Mouse (Mus musculus) lung, embryonic 16.5 days (tissue): ENCODE data around the gene Olfr978. TPM values are rescaled to one million over a fixed set of nuclear protein-coding genes. Genes with fewer than 3 reads are reported as not detected.
"Not testable (repeated sequence)": the region's sequence is repeated elsewhere in the genome, so short reads cannot be mapped to it uniquely, and the experiment has no call there.

Experiments used
- ATAC-seq: fragments of 200-750 bp; cut with Nextera tagmentation; 2 replicates; pipeline ENCODE4 v1.8.0; 2017; ENCODE audit warnings: low read depth, mild to moderate bottlenecking, moderate library complexity
- H3K27ac ChIP-seq: fragments of 300-500 bp; sonication (generic); 2 replicates; pipeline ENCODE4 v1.5.1; 2014; ENCODE audit warnings: mild to moderate bottlenecking, control low read depth, low read length
- H3K27me3 ChIP-seq: fragments of 300-500 bp; sonication (generic); 2 replicates; pipeline ENCODE4 v1.6.1; 2014; ENCODE audit warnings: low read depth, low read length, mixed read lengths; ENCODE audit not compliant: control insufficient read depth, insufficient read depth
- H3K36me3 ChIP-seq: fragments of 300-500 bp; sonication (generic); 2 replicates; pipeline ENCODE4 v1.6.1; 2014; ENCODE audit warnings: low read length; ENCODE audit not compliant: control insufficient read depth, insufficient read depth
- H3K4me1 ChIP-seq: fragments of 300-500 bp; sonication (generic); replicated peaks from 2 replicates; pipeline ENCODE4 v1.6.1; 2014; ENCODE audit warnings: low read length, mixed read lengths; ENCODE audit not compliant: control insufficient read depth, insufficient read depth
- H3K4me2 ChIP-seq: fragments of 300-500 bp; sonication (generic); 2 replicates; pipeline ENCODE4 v1.6.1; 2014; ENCODE audit warnings: low read depth, low read length, control low read depth
- H3K4me3 ChIP-seq: fragments of 300-500 bp; sonication (generic); 2 replicates; pipeline ENCODE4 v1.5.1; 2014; ENCODE audit warnings: mild to moderate bottlenecking, low read length, control low read depth
- H3K9ac ChIP-seq: fragments of 300-500 bp; sonication (generic); 2 replicates; pipeline ENCODE4 v1.6.1; 2014; ENCODE audit warnings: low read length, control low read depth
- H3K9me3 ChIP-seq: fragments of 300-500 bp; sonication (generic); 2 replicates; pipeline ENCODE4 v1.6.1; 2016; ENCODE audit warnings: low read length; ENCODE audit not compliant: control insufficient read depth
- WGBS: fragments of 180-500 bp; shearing (Covaris S2); extraction: QIAGEN DNeasy Blood & Tissue Kit; methylation state at CpG from one replicate; pipeline ENCODE4 v1.1.7; 2014; 5-methylcytosine and 5-hydroxymethylcytosine counted together
- polyA plus RNA-seq: library from polyadenylated mRNA; unstranded; fragments of >200 nt; fragmentation: Nextera tagmentation; extraction: Ambion mirVana; gene quantifications from 2 replicates; pipeline ENCODE4 v1.2.1, GENCODE M21; 2015

The Olfr978 gene
- not detected in 2 replicates for polyA plus RNA-seq

GRCm38 (mm10) chr9:39991813-39992212 is at the start of gene Olfr978:
Gene Olfr978, plus strand, starts transcription at chr9:39992113.
- Histone ChIP-seq H3K9ac (no peak within 1 kb of the TSS), H3K4me3 (no peak within 1 kb of the TSS), H3K27ac (no peak within 1 kb of the TSS), H3K9me3 (no peaks in the 10 kb centered on the region), H3K4me2 (no peak within 1 kb of the TSS), H3K4me1 (no peaks in the 10 kb centered on the region), H3K36me3 (no peaks in the 10 kb centered on the region), H3K27me3 (no peaks in the 10 kb centered on the region)
- ATAC-seq, result no peak
- WGBS, result 83% methylated on average over 2 of the region's 2 CpGs

GRCm38 (mm10) chr9:39951946-39952345 is 40.0 kb upstream of the Olfr978 start, which contains the start of gene Olfr975:
Gene Olfr975, minus strand, starts transcription at chr9:39952046.
- WGBS, result 67% methylated on average over 1 of the region's 1 CpGs
- H3K9me3 ChIP-seq, result no peaks in the 10 kb centered on the region
- H3K27ac ChIP-seq, result no peak within 1 kb of the TSS
- no peak within 1 kb of the TSS for H3K4me2 ChIP-seq
- no peak within 1 kb of the TSS for H3K9ac ChIP-seq
- no peaks in the 10 kb centered on the region for H3K27me3 ChIP-seq
- H3K4me3 ChIP-seq, result no peak within 1 kb of the TSS
- ATAC-seq, result no peak
- no peaks in the 10 kb centered on the region for H3K36me3 ChIP-seq
- H3K4me1 ChIP-seq, result no peaks in the 10 kb centered on the region

GRCm38 (mm10) chr9:39961033-39961432 is 30.9 kb upstream of the Olfr978 start, which contains the start of gene Olfr976:
Gene Olfr976, minus strand, starts transcription at chr9:39961133.
- H3K9ac ChIP-seq, H3K4me2 ChIP-seq, ATAC-seq, H3K9me3 ChIP-seq, H3K27me3 ChIP-seq, H3K4me1 ChIP-seq, H3K27ac ChIP-seq, H3K4me3 ChIP-seq, H3K36me3 ChIP-seq: not testable (repeated sequence)
- 72% methylated on average over 5 of the region's 9 CpGs for WGBS

- WGBS, result 75% methylated on average over 1 of the region's 1 CpGs
- not testable (repeated sequence) for H3K27me3 ChIP-seq, H3K9me3 ChIP-seq, H3K4me1 ChIP-seq, ATAC-seq, H3K9ac ChIP-seq, H3K27ac ChIP-seq, H3K36me3 ChIP-seq, H3K4me2 ChIP-seq, H3K4me3 ChIP-seq
These were observed 15.2 kb upstream of the Olfr978 start for GRCm38 (mm10) chr9:39976581-39977145.

GRCm38 (mm10) chr9:40003365-40003764 is 11.5 kb downstream of the Olfr978 start, which contains the start of gene Olfr979:
Gene Olfr979, minus strand, starts transcription at chr9:40003465.
- Histone ChIP-seq H3K4me1 (no peaks in the 10 kb centered on the region), H3K9ac (no peak within 1 kb of the TSS), H3K4me3 (no peak within 1 kb of the TSS), H3K4me2 (no peak within 1 kb of the TSS), H3K36me3 (no peaks in the 10 kb centered on the region), H3K27ac (no peak within 1 kb of the TSS), H3K27me3 (no peaks in the 10 kb centered on the region), H3K9me3 (no peaks in the 10 kb centered on the region)
- WGBS, result 93% methylated on average over 1 of the region's 1 CpGs
- no peak for ATAC-seq

GRCm38 (mm10) chr9:40009482-40009881 is 17.6 kb downstream of the Olfr978 start, which contains the start of gene Olfr980:
Gene Olfr980, minus strand, starts transcription at chr9:40009582.
- WGBS, result 70% methylated on average over 1 of the region's 1 CpGs
- no peaks in the 10 kb centered on the region for H3K27me3 ChIP-seq
- H3K27ac ChIP-seq, result no peak within 1 kb of the TSS
- no peak within 1 kb of the TSS for H3K4me2 ChIP-seq
- H3K9me3 ChIP-seq, result no peaks in the 10 kb centered on the region
- no peak for ATAC-seq
- no peak within 1 kb of the TSS for H3K4me3 ChIP-seq
- no peaks in the 10 kb centered on the region for H3K36me3 ChIP-seq
- no peaks in the 10 kb centered on the region for H3K4me1 ChIP-seq
- no peak within 1 kb of the TSS for H3K9ac ChIP-seq

GRCm38 (mm10) chr9:40021164-40021563 is 29.3 kb downstream of the Olfr978 start, which contains the start of gene Olfr981:
Gene Olfr981, plus strand, starts transcription at chr9:40021464.
- no peak within 1 kb of the TSS for H3K27ac ChIP-seq
- H3K4me3 ChIP-seq, result no peak within 1 kb of the TSS
- no peaks in the 10 kb centered on the region for H3K9me3 ChIP-seq
- H3K9ac ChIP-seq, result no peak within 1 kb of the TSS
- H3K4me2 ChIP-seq, result no peak within 1 kb of the TSS
- no peak for ATAC-seq
- H3K4me1 ChIP-seq, result no peaks in the 10 kb centered on the region
- H3K27me3 ChIP-seq, result no peaks in the 10 kb centered on the region
- no peaks in the 10 kb centered on the region for H3K36me3 ChIP-seq
- WGBS, result 70% methylated on average over 2 of the region's 2 CpGs

Other genes with a start within 250 kb of the Olfr978 start
- not detected in 2 replicates for gene Olfr967, start 245.9 kb upstream of the Olfr978 start, polyA plus RNA-seq
- gene Olfr968, start 208.9 kb upstream of the Olfr978 start, polyA plus RNA-seq, result not detected in 2 replicates
- gene Olfr969, start 201.2 kb upstream of the Olfr978 start, polyA plus RNA-seq, result not detected in 2 replicates
- gene Olfr970, start 183.3 kb upstream of the Olfr978 start, polyA plus RNA-seq, result not detected in 2 replicates
- not detected in 2 replicates for gene Olfr971, start 155.2 kb upstream of the Olfr978 start, polyA plus RNA-seq
- gene Olfr972, start 125.7 kb upstream of the Olfr978 start, polyA plus RNA-seq, result not detected in 2 replicates
- gene Olfr229, start 84.8 kb upstream of the Olfr978 start, polyA plus RNA-seq, result not detected in 2 replicates
- gene Olfr974, start 54.6 kb upstream of the Olfr978 start, polyA plus RNA-seq, result not detected in 2 replicates
- gene Olfr975, start 40.1 kb upstream of the Olfr978 start, polyA plus RNA-seq, result not detected in 2 replicates
- not detected in 2 replicates for gene Olfr976, start 31.0 kb upstream of the Olfr978 start, polyA plus RNA-seq
- gene Olfr979, start 11.4 kb downstream of the Olfr978 start, polyA plus RNA-seq, result not detected in 2 replicates
- not detected in 2 replicates for gene Olfr980, start 17.5 kb downstream of the Olfr978 start, polyA plus RNA-seq
- not detected in 2 replicates for gene Olfr981, start 29.4 kb downstream of the Olfr978 start, polyA plus RNA-seq
- not detected in 2 replicates for gene Olfr982, start 81.7 kb downstream of the Olfr978 start, polyA plus RNA-seq
- not detected in 2 replicates for gene Olfr983, start 101.5 kb downstream of the Olfr978 start, polyA plus RNA-seq
- not detected in 2 replicates for gene Olfr984, start 122.1 kb downstream of the Olfr978 start, polyA plus RNA-seq
- gene Olfr985, start 138.1 kb downstream of the Olfr978 start, polyA plus RNA-seq, result not detected in 2 replicates
- gene Tmem225, start 156.0 kb downstream of the Olfr978 start, polyA plus RNA-seq, result not detected in 2 replicates
- not detected in 2 replicates for gene Olfr986, start 188.8 kb downstream of the Olfr978 start, polyA plus RNA-seq
- 3.1 and 3.7 TPM in 2 replicates for gene Zfp202, start 200.2 kb downstream of the Olfr978 start, polyA plus RNA-seq